Mouse (Mus musculus) layer of hippocampus, adult 2 months (tissue): Measurements from ENCODE around the gene Tapt1. TPM values are rescaled to one million over a fixed set of nuclear protein-coding genes. Genes with fewer than 3 reads are reported as not detected.

Experiments
- DNase-seq, 2 experiments: peaks; one replicate each; pipeline ENCODE4 v3.0.0; 2022; ENCODE audit warnings: low spot score in 2 of 2
- H3K27ac ChIP-seq: fragments of 200-600 bp; 2 replicates; pipeline ENCODE4 v1.8.1; 2022
- H3K4me3 ChIP-seq: fragments of 200-600 bp; 2 replicates; pipeline ENCODE4 v1.8.1; 2022; ENCODE audit warnings: mild to moderate bottlenecking
- CTCF ChIP-seq: fragments of 200-600 bp; conservative IDR thresholded peaks from 2 replicates; pipeline ENCODE4 v1.8.1; 2022; ENCODE audit warnings: antibody characterized with exemption, mild to moderate bottlenecking, moderate library complexity
- total RNA-seq, 2 experiments: library from RNA; stranded (reverse); gene quantifications; 2 replicates each; pipeline ENCODE4 v1.2.3; 2021

Gene Tapt1
- total RNA-seq, 2 experiments from 2014 or later: 41.3 to 50.2 TPM

GRCm38 (mm10) chr5:44207286-44207685 lies 19.1 kb downstream of the Tapt1 start:
- H3K4me3 ChIP-seq: no peak overlapping the region
- DNase-seq: no peak
- no peak for TF ChIP-seq CTCF
- H3K27ac ChIP-seq: no peak overlapping the region

- H3K27ac ChIP-seq: no peak overlapping the region
- no peak for TF ChIP-seq CTCF
- DNase-seq: no peak
- no peak overlapping the region for H3K4me3 ChIP-seq
Observed at GRCm38 (mm10) chr5:44206651-44207050, 19.8 kb downstream of the Tapt1 start.

GRCm38 (mm10) chr5:44203410-44203809 lies 23.0 kb downstream of the Tapt1 start:
- H3K27ac ChIP-seq: peak overlapping the region; percentile 33
- H3K4me3 ChIP-seq: no peak overlapping the region
- DNase-seq: peak; percentile 41 to 57
- no peak for TF ChIP-seq CTCF

GRCm38 (mm10) chr5:44201665-44202064 lies 24.8 kb downstream of the Tapt1 start:
- TF ChIP-seq CTCF: peak; percentile 73
- H3K27ac ChIP-seq: no peak overlapping the region
- no peak overlapping the region for H3K4me3 ChIP-seq
- DNase-seq: no peak

GRCm38 (mm10) chr5:44199109-44199508 lies 27.3 kb downstream of the Tapt1 start:
- no peak overlapping the region for H3K4me3 ChIP-seq
- no peak for TF ChIP-seq CTCF
- no peak for DNase-seq
- H3K27ac ChIP-seq: 0 out of 2 replicates have a peak overlapping the region, but pooled peaks have one; percentile 14

GRCm38 (mm10) chr5:44198471-44198870 lies 28.0 kb downstream of the Tapt1 start:
- no peak for DNase-seq
- H3K27ac ChIP-seq: no peak overlapping the region
- TF ChIP-seq CTCF: no peak
- no peak overlapping the region for H3K4me3 ChIP-seq

GRCm38 (mm10) chr5:44197806-44198205 lies 28.6 kb downstream of the Tapt1 start:
- TF ChIP-seq CTCF: no peak
- H3K4me3 ChIP-seq: no peak overlapping the region
- no peak for DNase-seq
- H3K27ac ChIP-seq: no peak overlapping the region

GRCm38 (mm10) chr5:44196167-44196566 lies 30.3 kb downstream of the Tapt1 start:
- DNase-seq: no peak
- Histone ChIP-seq H3K4me3 (no peak overlapping the region), H3K27ac (no peak overlapping the region)
- no peak for TF ChIP-seq CTCF

- TF ChIP-seq CTCF: no peak
- H3K4me3 ChIP-seq: no peak overlapping the region
- DNase-seq: no peak
- no peak overlapping the region for H3K27ac ChIP-seq
Observed at GRCm38 (mm10) chr5:44187370-44187769, 39.1 kb downstream of the Tapt1 start.

- H3K4me3 ChIP-seq: no peak overlapping the region
- TF ChIP-seq CTCF: no peak
- H3K27ac ChIP-seq: peak overlapping the region; percentile 78; the same call in 1 of the 2 replicates
- no peak for DNase-seq
Observed at GRCm38 (mm10) chr5:44181669-44182068, 44.8 kb downstream of the Tapt1 start.

GRCm38 (mm10) chr5:44180450-44180849 lies 46.0 kb downstream of the Tapt1 start:
- Histone ChIP-seq H3K27ac (peak overlapping the region; percentile 78), H3K4me3 (no peak overlapping the region)
- no peak for TF ChIP-seq CTCF
- peak; percentile 22 to 30 for DNase-seq

- no peak for TF ChIP-seq CTCF
- Histone ChIP-seq H3K27ac (no peak overlapping the region), H3K4me3 (no peak overlapping the region)
- DNase-seq: no peak
Observed at GRCm38 (mm10) chr5:44174046-44174445, 52.4 kb downstream of the Tapt1 start.

GRCm38 (mm10) chr5:44166866-44167265 lies 59.6 kb downstream of the Tapt1 start:
- no peak overlapping the region for H3K4me3 ChIP-seq
- TF ChIP-seq CTCF: no peak
- H3K27ac ChIP-seq: no peak overlapping the region
- no peak for DNase-seq

- no peak for DNase-seq
- TF ChIP-seq CTCF: peak; percentile 74
- H3K4me3 ChIP-seq: no peak overlapping the region
- no peak overlapping the region for H3K27ac ChIP-seq
Observed at GRCm38 (mm10) chr5:44165854-44166253, 60.6 kb downstream of the Tapt1 start.
